Mouse (Mus musculus) lung, adult 2 months (tissue): ENCODE results near the gene Mmp2. TPM values are rescaled to one million over a fixed set of nuclear protein-coding genes. Genes with fewer than 3 reads are reported as not detected.
A peak's percentile ranks its signal among the peaks of the same experiment; 100 is the strongest.
"Not testable (repeated sequence)": the region's sequence is repeated elsewhere in the genome, so short reads cannot be mapped to it uniquely, and the experiment has no call there.

Experiments used
- DNase-seq: peaks from one replicate; pipeline ENCODE4 v3.0.0; 2022
- H3K4me1 ChIP-seq: fragments of 200-500 bp; 2 replicates; pipeline ENCODE4 v1.6.1; 2011; ENCODE audit warnings: low read length; ENCODE audit not compliant: control insufficient read depth, insufficient read depth
- H3K4me3 ChIP-seq: fragments of 200-500 bp; replicated peaks from 2 replicates; pipeline ENCODE3; 2011; ENCODE audit warnings: low read depth, mild to moderate bottlenecking, control low read depth, low read length; ENCODE audit errors: extremely low read depth
- CTCF ChIP-seq: fragments of 200-500 bp; IDR thresholded peaks from 2 replicates; pipeline ENCODE4 v1.5.1; 2011; ENCODE audit warnings: mild to moderate bottlenecking, low read length, control low read depth; ENCODE audit not compliant: insufficient read depth
- POLR2A ChIP-seq: fragments of 200-500 bp; IDR thresholded peaks from 2 replicates; pipeline ENCODE4 v1.6.1; 2011; ENCODE audit warnings: low read depth, mild to moderate bottlenecking, control low read depth, low read length, borderline replicate concordance; ENCODE audit errors: extremely low read depth
- WGBS: fragments of 180-500 bp; shearing (Covaris S2); methylation state at CpG from one replicate; pipeline ENCODE4 v1.1.7; 2018; 5-methylcytosine and 5-hydroxymethylcytosine counted together
- polyA plus RNA-seq: library from polyadenylated mRNA; depleted of rRNA; stranded (reverse); fragments of >200 nt; gene quantifications from 2 replicates; pipeline ENCODE4 v1.2.3, GENCODE M21; 2012; rRNA removed

Mmp2 gene
- polyA plus RNA-seq = 114 and 115 TPM in 2 replicates

GRCm38 (mm10) chr8:92827243-92828034, at the start of gene Mmp2:
Gene Mmp2, plus strand, starts transcription at chr8:92827291.
- WGBS = 5% methylated on average over 37 of the region's 37 CpGs
- TF ChIP-seq POLR2A = no peak
- no peak for TF ChIP-seq CTCF
- H3K4me3 ChIP-seq = peak within 1 kb of the TSS; percentile 42
- H3K4me1 ChIP-seq = no peaks in the 10 kb centered on the region
- DNase-seq = peak; percentile 23

GRCm38 (mm10) chr8:92780976-92781375, 46.1 kb upstream of the Mmp2 start:
- TF ChIP-seq POLR2A (no peak), CTCF (no peak)
- no peak for DNase-seq
- Histone ChIP-seq H3K4me3 (no peak overlapping the region), H3K4me1 (no peaks in the 10 kb centered on the region)
- WGBS = 36% methylated on average over 3 of the region's 3 CpGs

GRCm38 (mm10) chr8:92783906-92784610, 43.0 kb upstream of the Mmp2 start:
- no peak for TF ChIP-seq POLR2A
- no peak for TF ChIP-seq CTCF
- no peak overlapping the region for H3K4me3 ChIP-seq
- WGBS = 59% methylated on average over 3 of the region's 3 CpGs
- no peak for DNase-seq
- H3K4me1 ChIP-seq = no peaks in the 10 kb centered on the region

GRCm38 (mm10) chr8:92790835-92791234, 36.3 kb upstream of the Mmp2 start:
- H3K4me1 ChIP-seq = no peaks in the 10 kb centered on the region

GRCm38 (mm10) chr8:92791999-92792398, 35.1 kb upstream of the Mmp2 start:
- not testable (repeated sequence) for H3K4me3 ChIP-seq, DNase-seq, H3K4me1 ChIP-seq
- WGBS = 84% methylated on average over 2 of the region's 2 CpGs
- TF ChIP-seq CTCF = 0 out of 2 replicates have a peak, but pooled peaks have one; percentile 12

More at GRCm38 (mm10) chr8:92790835-92791234, 36.3 kb upstream of the Mmp2 start:
- no peak for DNase-seq
- H3K4me3 ChIP-seq = no peak overlapping the region
- 50% methylated on average over 3 of the region's 3 CpGs for WGBS
- TF ChIP-seq CTCF (no peak), POLR2A (no peak)

GRCm38 (mm10) chr8:92793852-92794580, 33.1 kb upstream of the Mmp2 start:
- Histone ChIP-seq H3K4me1 (no peaks in the 10 kb centered on the region), H3K4me3 (no peak overlapping the region)
- TF ChIP-seq CTCF (no peak), POLR2A (no peak)
- 68% methylated on average over 14 of the region's 14 CpGs for WGBS
- DNase-seq = no peak

- no peak overlapping the region for H3K4me3 ChIP-seq
- DNase-seq = no peak
- TF ChIP-seq POLR2A = no peak
- no peak for TF ChIP-seq CTCF
- H3K4me1 ChIP-seq = no peaks in the 10 kb centered on the region
- 83% methylated on average over 7 of the region's 7 CpGs for WGBS
Measured at GRCm38 (mm10) chr8:92797527-92797931, 29.6 kb upstream of the Mmp2 start.

- 80% methylated on average over 11 of the region's 11 CpGs for WGBS
Measured at GRCm38 (mm10) chr8:92799406-92799805, 27.7 kb upstream of the Mmp2 start.

GRCm38 (mm10) chr8:92801231-92801630, 25.9 kb upstream of the Mmp2 start:
- no peak overlapping the region for H3K4me3 ChIP-seq
- no peak for TF ChIP-seq CTCF
- TF ChIP-seq POLR2A = no peak
- 46% methylated on average over 8 of the region's 8 CpGs for WGBS
- no peaks in the 10 kb centered on the region for H3K4me1 ChIP-seq
- no peak for DNase-seq

More at GRCm38 (mm10) chr8:92799406-92799805, 27.7 kb upstream of the Mmp2 start:
- DNase-seq = no peak
- H3K4me1 ChIP-seq = no peaks in the 10 kb centered on the region
- no peak overlapping the region for H3K4me3 ChIP-seq
- TF ChIP-seq POLR2A = no peak
- TF ChIP-seq CTCF = no peak

- DNase-seq = no peak
- no peak for TF ChIP-seq CTCF
- TF ChIP-seq POLR2A = no peak
- WGBS = 71% methylated on average over 3 of the region's 3 CpGs
- H3K4me1 ChIP-seq = no peaks in the 10 kb centered on the region
- no peak overlapping the region for H3K4me3 ChIP-seq
Measured at GRCm38 (mm10) chr8:92802591-92802990, 24.5 kb upstream of the Mmp2 start.
